Mouse (Mus musculus) natural killer cell, adult 2 months (primary cell): Measurements from ENCODE around the gene Arhgef6.

ENCODE experiments used
- DNase-seq, 2 experiments: peaks; one replicate each; pipeline ENCODE4 v3.0.0; 2022; ENCODE audit warnings: low spot score in 2 of 2

Arhgef6 gene

GRCm38 (mm10) chrX:57303188-57303878 is 35.2 kb downstream of the Arhgef6 start:
- DNase-seq: peak in 1 of 2 experiments; percentile 15

- no peak for DNase-seq
Observed at GRCm38 (mm10) chrX:57298946-57299345, 39.6 kb downstream of the Arhgef6 start.

GRCm38 (mm10) chrX:57288458-57288857 is 50.1 kb downstream of the Arhgef6 start:
- DNase-seq: no peak

- no peak for DNase-seq
Observed at GRCm38 (mm10) chrX:57286281-57286680, 52.2 kb downstream of the Arhgef6 start.

- no peak for DNase-seq
Observed at GRCm38 (mm10) chrX:57282184-57282583, 56.3 kb downstream of the Arhgef6 start.

- no peak for DNase-seq
Observed at GRCm38 (mm10) chrX:57277560-57278335, 60.8 kb downstream of the Arhgef6 start.

- DNase-seq: no peak
Observed at GRCm38 (mm10) chrX:57263515-57263914, 75.0 kb downstream of the Arhgef6 start.

GRCm38 (mm10) chrX:57260744-57261143 is 77.8 kb downstream of the Arhgef6 start:
- DNase-seq: peak in 1 of 2 experiments; percentile 26

GRCm38 (mm10) chrX:57253329-57254055 is 85.0 kb downstream of the Arhgef6 start:
- peak; percentile 4 to 10 for DNase-seq

GRCm38 (mm10) chrX:57238572-57238971 is 100.0 kb downstream of the Arhgef6 start:
- DNase-seq: no peak

- DNase-seq: peak in 1 of 2 experiments; percentile 3
Observed at GRCm38 (mm10) chrX:57235982-57236381, 102.5 kb downstream of the Arhgef6 start.

- no peak for DNase-seq
Observed at GRCm38 (mm10) chrX:57233596-57233995, 104.9 kb downstream of the Arhgef6 start.

- peak in 1 of 2 experiments; percentile 2 for DNase-seq
Observed at GRCm38 (mm10) chrX:57228178-57228577, 110.4 kb downstream of the Arhgef6 start.

GRCm38 (mm10) chrX:57223301-57223700 is 115.2 kb downstream of the Arhgef6 start:
- DNase-seq: no peak

- no peak for DNase-seq
Observed at GRCm38 (mm10) chrX:57221881-57222280, 116.6 kb downstream of the Arhgef6 start.

- DNase-seq: no peak
Observed at GRCm38 (mm10) chrX:57219563-57219962, 119.0 kb downstream of the Arhgef6 start.

- no peak for DNase-seq
Observed at GRCm38 (mm10) chrX:57216271-57216670, 122.3 kb downstream of the Arhgef6 start.

- no peak for DNase-seq
Observed at GRCm38 (mm10) chrX:57215495-57215894, 123.0 kb downstream of the Arhgef6 start.

- DNase-seq: no peak
Observed at GRCm38 (mm10) chrX:57212862-57213261, 125.7 kb downstream of the Arhgef6 start.

GRCm38 (mm10) chrX:57211876-57212275 is 126.7 kb downstream of the Arhgef6 start, which contains the start of gene Cd40lg:
Cd40lg (plus strand) TSS chrX:57212143.
- DNase-seq: no peak

- no peak for DNase-seq
Observed at GRCm38 (mm10) chrX:57210591-57210990, 127.9 kb downstream of the Arhgef6 start.

GRCm38 (mm10) chrX:57200397-57200796 is 138.1 kb downstream of the Arhgef6 start:
- no peak for DNase-seq
